Mouse (Mus musculus) CH12.LX (cell line): ENCODE measurements at regions not wholly inside any gene's neighbourhood (a gene's known extent, or its start where the extent isn't known, plus 50 kb on each side); places are given as distances from the start of the nearest gene placed in this dataset.

Source experiments
- DNase-seq: peaks from one replicate; pipeline ENCODE4 v3.0.0-alpha.2; 2013; ENCODE audit errors: extremely low read depth
- H3K27ac ChIP-seq: 2 replicates; pipeline ENCODE4 v1.5.1; 2012; ENCODE audit warnings: low read depth, mild to moderate bottlenecking, control low read depth, moderate library complexity; ENCODE audit not compliant: insufficient read depth
- H3K27me3 ChIP-seq: replicated peaks from 2 replicates; pipeline ENCODE3; 2012; ENCODE audit warnings: inconsistent platforms
- H3K36me3 ChIP-seq, 2 experiments: replicated peaks in 1 of 2; 2 replicates each; pipeline versions ENCODE3 to v1.6.1; 2012; ENCODE audit warnings: inconsistent platforms in 1 of 2, low read length in 1 of 2, mild to moderate bottlenecking in 1 of 2, mixed read lengths in 1 of 2, moderate library complexity in 1 of 2; ENCODE audit not compliant: control insufficient read depth in 1 of 2, insufficient read depth in 1 of 2
- H3K4me1 ChIP-seq, 2 experiments: 2 replicates each; pipeline ENCODE4 v1.6.1; 2012; ENCODE audit warnings: inconsistent platforms in 1 of 2, moderate library complexity in 1 of 2; ENCODE audit not compliant: insufficient read depth in 2 of 2, control insufficient read depth in 1 of 2
- H3K4me2 ChIP-seq: 2 replicates; pipeline ENCODE4 v1.6.1; 2012; ENCODE audit warnings: low read depth, mild to moderate bottlenecking, control low read depth; ENCODE audit not compliant: poor library complexity, insufficient read depth, severe bottlenecking
- H3K4me3 ChIP-seq, 3 experiments: fragments of 150-350 bp in 1 of 3; sonication (generic) in 1 of 3; replicated peaks in 1 of 3; 2 replicates each; pipeline versions ENCODE3 to v1.5.1; 2011 to 2012; ENCODE audit warnings: low read depth in 2 of 3, low read length in 2 of 3, mild to moderate bottlenecking in 2 of 3, moderate library complexity in 2 of 3, control low read depth in 1 of 3, improper control_type of control experiment in 1 of 3, inconsistent platforms in 1 of 3, mixed read lengths in 1 of 3; ENCODE audit not compliant: poor library complexity in 1 of 3
- H3K79me2 ChIP-seq: replicated peaks from 2 replicates; pipeline ENCODE4 v1.6.1; 2012; ENCODE audit warnings: mild to moderate bottlenecking, moderate library complexity; ENCODE audit not compliant: control insufficient read depth, poor library complexity, insufficient read depth, severe bottlenecking; ENCODE audit errors: extremely low read depth
- H3K9ac ChIP-seq: 2 replicates; pipeline ENCODE4 v1.6.1; 2012; ENCODE audit warnings: low read depth, mild to moderate bottlenecking, control low read depth, moderate library complexity; ENCODE audit not compliant: insufficient read depth
- H3K9me3 ChIP-seq: replicated peaks from 2 replicates; pipeline ENCODE3; 2012; ENCODE audit warnings: low read length, inconsistent platforms, mixed read lengths
- BHLHE40 ChIP-seq: IDR thresholded peaks from 2 replicates; pipeline ENCODE4 v1.6.1; 2011; ENCODE audit warnings: mild to moderate bottlenecking, low read depth, low read length, improper control_type of control experiment
- CHD1 ChIP-seq: IDR thresholded peaks from 2 replicates; pipeline ENCODE4 v1.6.1; 2012; ENCODE audit warnings: low read depth, low read length, improper control_type of control experiment, inconsistent platforms
- CHD2 ChIP-seq: IDR thresholded peaks from 2 replicates; pipeline ENCODE4 v1.6.1; 2011; ENCODE audit warnings: low read length, improper control_type of control experiment
- CTCF ChIP-seq, 2 experiments: IDR thresholded peaks in 1 of 2; conservative IDR thresholded peaks in 1 of 2; 2 replicates each; pipeline ENCODE4 v1.5.1; 2011 to 2012; ENCODE audit warnings: low read depth in 2 of 2, low read length in 2 of 2, improper control_type of control experiment in 1 of 2, inconsistent platforms in 1 of 2, mild to moderate bottlenecking in 1 of 2, moderate library complexity in 1 of 2
- ELF1 ChIP-seq: IDR thresholded peaks from 2 replicates; pipeline ENCODE4 v1.6.1; 2014; ENCODE audit warnings: low read depth, mild to moderate bottlenecking, inconsistent platforms, low read length, improper control_type of control experiment
- EP300 ChIP-seq: IDR thresholded peaks from 2 replicates; pipeline ENCODE4 v1.6.1; 2011; ENCODE audit warnings: low read length, improper control_type of control experiment
- ETS1 ChIP-seq: conservative IDR thresholded peaks from 2 replicates; pipeline ENCODE4 v1.6.1; 2012; ENCODE audit warnings: low read depth, mild to moderate bottlenecking, inconsistent platforms, low read length, improper control_type of control experiment, moderate library complexity
- GABPA ChIP-seq: IDR thresholded peaks from 2 replicates; pipeline ENCODE4 v1.6.1; 2012; ENCODE audit warnings: low read depth, low read length, improper control_type of control experiment, inconsistent platforms; ENCODE audit not compliant: insufficient replicate concordance
- HCFC1 ChIP-seq: IDR thresholded peaks from 2 replicates; pipeline ENCODE4 v1.6.1; 2012; ENCODE audit warnings: low read depth, mild to moderate bottlenecking, inconsistent platforms, low read length, improper control_type of control experiment
- IRF4 ChIP-seq: IDR thresholded peaks from 2 replicates; pipeline ENCODE4 v1.6.1; 2014; ENCODE audit warnings: low read depth, mild to moderate bottlenecking, inconsistent platforms, low read length, improper control_type of control experiment
- MAFK ChIP-seq: IDR thresholded peaks from 2 replicates; pipeline ENCODE4 v1.6.1; 2011; ENCODE audit warnings: low read length, improper control_type of control experiment; ENCODE audit not compliant: insufficient replicate concordance
- MAX ChIP-seq: IDR thresholded peaks from 2 replicates; pipeline ENCODE4 v1.6.1; 2011; ENCODE audit warnings: low read length, improper control_type of control experiment
- MEF2A ChIP-seq: IDR thresholded peaks from 2 replicates; pipeline ENCODE4 v1.6.1; 2014; ENCODE audit warnings: low read depth, mild to moderate bottlenecking, inconsistent platforms, low read length, improper control_type of control experiment, borderline replicate concordance
- MYC ChIP-seq: IDR thresholded peaks from 2 replicates; pipeline ENCODE4 v1.6.1; 2011; ENCODE audit warnings: low read depth, mild to moderate bottlenecking, improper control_type of control experiment, low read length
- NELFE ChIP-seq: IDR thresholded peaks from 2 replicates; pipeline ENCODE4 v1.6.1; 2011; ENCODE audit warnings: low read depth, low read length, improper control_type of control experiment
- NRF1 ChIP-seq: IDR thresholded peaks from 2 replicates; pipeline ENCODE4 v1.6.1; 2014; ENCODE audit warnings: low read depth, mild to moderate bottlenecking, inconsistent platforms, low read length, improper control_type of control experiment, moderate library complexity
- POLR2AphosphoS2 ChIP-seq: IDR thresholded peaks from 2 replicates; pipeline ENCODE4 v1.6.1; 2011; ENCODE audit warnings: low read depth, low read length, improper control_type of control experiment
- RAD21 ChIP-seq: IDR thresholded peaks from 2 replicates; pipeline ENCODE4 v1.6.1; 2011; ENCODE audit warnings: low read depth, mild to moderate bottlenecking, low read length, improper control_type of control experiment, moderate library complexity
- SMC3 ChIP-seq: IDR thresholded peaks from 2 replicates; pipeline ENCODE4 v1.6.1; 2011; ENCODE audit warnings: low read depth, low read length, improper control_type of control experiment
- TBP ChIP-seq: conservative IDR thresholded peaks from 2 replicates; pipeline ENCODE4 v1.6.1; 2011; ENCODE audit warnings: low read depth, low read length, improper control_type of control experiment
- TCF12 ChIP-seq: IDR thresholded peaks from 2 replicates; pipeline ENCODE4 v1.6.1; 2014; ENCODE audit warnings: low read depth, mild to moderate bottlenecking, inconsistent platforms, low read length, improper control_type of control experiment
- USF2 ChIP-seq: conservative IDR thresholded peaks from 2 replicates; pipeline ENCODE4 v1.6.1; 2011; ENCODE audit warnings: low read depth, low read length, improper control_type of control experiment
- ZC3H11A ChIP-seq: IDR thresholded peaks from 2 replicates; pipeline ENCODE4 v1.6.1; 2012; ENCODE audit warnings: low read depth, mild to moderate bottlenecking, inconsistent platforms, low read length, improper control_type of control experiment
- ZKSCAN1 ChIP-seq: IDR thresholded peaks from 2 replicates; pipeline ENCODE4 v1.6.1; 2012; ENCODE audit warnings: low read depth, inconsistent platforms, low read length, improper control_type of control experiment, borderline replicate concordance
- ZNF384 ChIP-seq: IDR thresholded peaks from 2 replicates; pipeline ENCODE4 v1.6.1; 2012; ENCODE audit warnings: low read depth, low read length, improper control_type of control experiment, inconsistent platforms
- dilution Hi-C: fragments of 300-500 bp; cut with MboI; formaldehyde crosslinking; loops from 2 replicates; pipeline ENCODE4 v1.14.3; 2020; ENCODE audit warnings: low sequenced_read_pairs; ENCODE audit not compliant: extremely low pct_unique_long_range_greater_than_20kb, extremely low pct_ligation_motif_present
- in situ Hi-C: fragments of 300-500 bp; cut with MboI; formaldehyde crosslinking; loops from 3 replicates; pipeline ENCODE4 v1.14.3; 2019; ENCODE audit warnings: low sequenced_read_pairs, low pct_ligation_motif_present, low pct_unique_long_range_greater_than_20kb, mixed read lengths

- H3K79me2 ChIP-seq = no peaks in the 10 kb centered on the region
- H3K4me2 ChIP-seq = no peak overlapping the region
- H3K9ac ChIP-seq = no peak overlapping the region
- no peaks in the 10 kb centered on the region for H3K36me3 ChIP-seq
- dilution Hi-C loops = no loop called here
- no peak overlapping the region for H3K4me3 ChIP-seq
- DNase-seq = no peak
- no peaks in the 10 kb centered on the region for H3K27me3 ChIP-seq
- H3K4me1 ChIP-seq = peaks cover 0 to 7% of the 10 kb centered on the region in 2 experiments; a peak in 2 of 4 replicates
- TF ChIP-seq ZNF384 (no peak), EP300 (no peak), ELF1 (no peak), HCFC1 (no peak), IRF4 (no peak), ZKSCAN1 (no peak), ETS1 (no peak), NELFE (no peak), BHLHE40 (no peak), POLR2AphosphoS2 (no peak), TCF12 (no peak), MAFK (no peak), MAX (no peak)
- TF ChIP-seq, all 38 proteins: peak for 0
- peaks cover 7% of the 10 kb centered on the region for H3K9me3 ChIP-seq
- in situ Hi-C loops = no loop called here
- no peak overlapping the region for H3K27ac ChIP-seq
Measured at GRCm38 (mm10) chr4:9104657-9105056, 865.8 kb upstream of the Car8 start.

GRCm38 (mm10) chr4:9103958-9104357, 865.1 kb upstream of the Car8 start:
- Histone ChIP-seq H3K9me3 (peaks cover 7% of the 10 kb centered on the region), H3K4me3 (no peak overlapping the region), H3K36me3 (no peaks in the 10 kb centered on the region), H3K9ac (no peak overlapping the region), H3K4me1 (peaks cover 0 to 13% of the 10 kb centered on the region in 2 experiments; a peak in 3 of 4 replicates), H3K27ac (no peak overlapping the region), H3K4me2 (no peak overlapping the region), H3K27me3 (no peaks in the 10 kb centered on the region), H3K79me2 (no peaks in the 10 kb centered on the region)
- in situ Hi-C loops = no loop called here
- dilution Hi-C loops = no loop called here
- no peak for TF ChIP-seq USF2
- no peak for TF ChIP-seq CTCF (conservative IDR thresholded peaks at IDR 0.05 in 1 of 2, IDR thresholded peaks at IDR 0.05 in 1 of 2; ENCODE audit: low read depth in 2 of 2, low read length in 2 of 2)
- TF ChIP-seq NRF1 = no peak
- no peak for TF ChIP-seq ZC3H11A
- TF ChIP-seq HCFC1 = no peak
- no peak for TF ChIP-seq MYC
- no peak for TF ChIP-seq GABPA
- no peak for TF ChIP-seq EP300
- TF ChIP-seq ELF1 = no peak
- no peak for TF ChIP-seq CHD1
- TF ChIP-seq MAX = no peak
- no peak for TF ChIP-seq MEF2A
- no peak for TF ChIP-seq SMC3
- TF ChIP-seq NELFE = no peak
- TF ChIP-seq ZNF384 = no peak
- TF ChIP-seq TBP = no peak
- no peak for TF ChIP-seq RAD21
- no peak for TF ChIP-seq CHD2
- no peak for DNase-seq
